Mouse (Mus musculus) G1E (cell line): ENCODE measurements at regions not wholly inside any gene's neighbourhood (a gene's known extent, or its start where the extent isn't known, plus 50 kb on each side); places are given as distances from the start of the nearest gene placed in this dataset.

Experiments
- CTCF ChIP-seq: IDR thresholded peaks from 2 replicates; pipeline ENCODE4 v1.5.1; 2012; ENCODE audit warnings: low read depth, low read length, inconsistent platforms, mixed read lengths
- GATA1 ChIP-seq: IDR thresholded peaks from 2 replicates; pipeline ENCODE4 v1.6.1; 2012; ENCODE audit warnings: borderline replicate concordance, low read length, inconsistent platforms, mixed read lengths
- GATA2 ChIP-seq: IDR thresholded peaks from 2 replicates; pipeline ENCODE4 v1.6.1; 2012; ENCODE audit warnings: low read depth, low read length, inconsistent platforms, borderline replicate concordance
- TAL1 ChIP-seq: conservative IDR thresholded peaks from 2 replicates; pipeline ENCODE4 v1.6.1; 2012; ENCODE audit warnings: low read depth, low read length, inconsistent platforms, mixed read lengths

- TF ChIP-seq TAL1 (no peak), GATA1 (no peak), CTCF (no peak), GATA2 (no peak)
These were observed 565.3 kb upstream of the Jag1 start for GRCm38 (mm10) chr2:137681762-137682161.
